Mouse (Mus musculus): ENCODE measurements at regions not wholly inside any gene's neighbourhood (a gene's known extent, or its start where the extent isn't known, plus 50 kb on each side); places are given as distances from the start of the nearest gene placed in this dataset.

GRCm38 (mm10) chr11:43338377-43338993, 87.6 kb downstream of the Pttg1 start:
- WGBS (ENCODE audit: missing documents) = 95% methylated on average over 2 of the region's 2 CpGs
- H3K79me2 ChIP-seq (ENCODE audit: inconsistent target) = no peaks in the 10 kb centered on the region
- no peaks in the 10 kb centered on the region for H3K36me3 ChIP-seq (ENCODE audit: inconsistent target)
- no peak overlapping the region for H3K4me3 ChIP-seq (ENCODE audit: inconsistent target)
- H3K27ac ChIP-seq = no peak overlapping the region

GRCm38 (mm10) chr11:43335668-43336265, 90.3 kb downstream of the Pttg1 start:
- 80% methylated on average over 7 of the region's 7 CpGs for WGBS (ENCODE audit: missing documents)
- Histone ChIP-seq H3K79me2 (ENCODE audit: inconsistent target) (no peaks in the 10 kb centered on the region), H3K27ac (no peak overlapping the region), H3K4me3 (ENCODE audit: inconsistent target) (no peak overlapping the region), H3K36me3 (ENCODE audit: inconsistent target) (no peaks in the 10 kb centered on the region)

- WGBS (ENCODE audit: missing documents) = 90% methylated on average over 4 of the region's 4 CpGs
- Histone ChIP-seq H3K27ac (no peak overlapping the region), H3K36me3 (ENCODE audit: inconsistent target) (no peaks in the 10 kb centered on the region), H3K4me3 (ENCODE audit: inconsistent target) (no peak overlapping the region), H3K79me2 (ENCODE audit: inconsistent target) (no peaks in the 10 kb centered on the region)
Measured at GRCm38 (mm10) chr11:43333547-43333946, 92.5 kb downstream of the Pttg1 start.

- 85% methylated on average over 4 of the region's 4 CpGs for WGBS (ENCODE audit: missing documents)
Measured at GRCm38 (mm10) chr11:43313996-43314395, 112.1 kb downstream of the Pttg1 start.

More at GRCm38 (mm10) chr11:43313996-43314395, 112.1 kb downstream of the Pttg1 start:
- H3K36me3 ChIP-seq (ENCODE audit: inconsistent target) = no peaks in the 10 kb centered on the region
- no peak overlapping the region for H3K27ac ChIP-seq
- H3K79me2 ChIP-seq (ENCODE audit: inconsistent target) = no peaks in the 10 kb centered on the region
- no peak overlapping the region for H3K4me3 ChIP-seq (ENCODE audit: inconsistent target)
